Mouse (Mus musculus): Measurements from ENCODE around the gene Stx8. TPM values are rescaled to one million over a fixed set of nuclear protein-coding genes. Genes with fewer than 3 reads are reported as not detected.

The Stx8 gene
- polyA plus RNA-seq, 1 experiment from 2014 or later: 69.7 TPM

- Histone ChIP-seq H3K9me3 (replicated peaks; ENCODE audit: control insufficient read depth, low read length) (no peaks in the 10 kb centered on the region), H3K27ac (ENCODE audit: low read length) (no peak overlapping the region), H3K4me1 (ENCODE audit: control insufficient read depth, insufficient read depth, low read length) (no peaks in the 10 kb centered on the region), H3K4me3 (replicated peaks; ENCODE audit: low read length) (no peak overlapping the region), H3K9ac (ENCODE audit: low read length) (no peak overlapping the region), H3K36me3 (ENCODE audit: control insufficient read depth, insufficient read depth, low read length) (no peaks in the 10 kb centered on the region), H3K4me2 (ENCODE audit: low read depth, low read length) (no peak overlapping the region), H3K27me3 (ENCODE audit: control insufficient read depth, insufficient read depth, low read length) (no peaks in the 10 kb centered on the region)
- ATAC-seq (ENCODE audit: insufficient read depth, low FRiP score): no peak
- 45% methylated on average over 6 of the region's 6 CpGs for WGBS
Measured at GRCm38 (mm10) chr11:68121260-68121659, 155.3 kb downstream of the Stx8 start.

GRCm38 (mm10) chr11:68121660-68122059, 155.7 kb downstream of the Stx8 start:
- WGBS: 65% methylated on average over 6 of the region's 6 CpGs
- Histone ChIP-seq H3K27ac (ENCODE audit: low read length) (no peak overlapping the region), H3K9me3 (replicated peaks; ENCODE audit: control insufficient read depth, low read length) (no peaks in the 10 kb centered on the region), H3K27me3 (ENCODE audit: control insufficient read depth, insufficient read depth, low read length) (no peaks in the 10 kb centered on the region), H3K4me1 (ENCODE audit: control insufficient read depth, insufficient read depth, low read length) (no peaks in the 10 kb centered on the region), H3K9ac (ENCODE audit: low read length) (no peak overlapping the region), H3K4me3 (replicated peaks; ENCODE audit: low read length) (no peak overlapping the region), H3K4me2 (ENCODE audit: low read depth, low read length) (no peak overlapping the region), H3K36me3 (ENCODE audit: control insufficient read depth, insufficient read depth, low read length) (no peaks in the 10 kb centered on the region)
- no peak for ATAC-seq (ENCODE audit: insufficient read depth, low FRiP score)

GRCm38 (mm10) chr11:68126071-68126470, 160.1 kb downstream of the Stx8 start:
- no peaks in the 10 kb centered on the region for H3K9me3 ChIP-seq (replicated peaks; ENCODE audit: control insufficient read depth, low read length)
- H3K4me1 ChIP-seq (ENCODE audit: control insufficient read depth, insufficient read depth, low read length): no peaks in the 10 kb centered on the region
- 77% methylated on average over 9 of the region's 9 CpGs for WGBS
- no peaks in the 10 kb centered on the region for H3K27me3 ChIP-seq (ENCODE audit: control insufficient read depth, insufficient read depth, low read length)
- no peaks in the 10 kb centered on the region for H3K36me3 ChIP-seq (ENCODE audit: control insufficient read depth, insufficient read depth, low read length)
- H3K4me2 ChIP-seq (ENCODE audit: low read depth, low read length): no peak overlapping the region
- no peak for ATAC-seq (ENCODE audit: insufficient read depth, low FRiP score)
- H3K9ac ChIP-seq (ENCODE audit: low read length): 0 out of 2 replicates have a peak overlapping the region, but pooled peaks have one; percentile 21
- no peak overlapping the region for H3K4me3 ChIP-seq (replicated peaks; ENCODE audit: low read length)
- no peak overlapping the region for H3K27ac ChIP-seq (ENCODE audit: low read length)

DNA sequence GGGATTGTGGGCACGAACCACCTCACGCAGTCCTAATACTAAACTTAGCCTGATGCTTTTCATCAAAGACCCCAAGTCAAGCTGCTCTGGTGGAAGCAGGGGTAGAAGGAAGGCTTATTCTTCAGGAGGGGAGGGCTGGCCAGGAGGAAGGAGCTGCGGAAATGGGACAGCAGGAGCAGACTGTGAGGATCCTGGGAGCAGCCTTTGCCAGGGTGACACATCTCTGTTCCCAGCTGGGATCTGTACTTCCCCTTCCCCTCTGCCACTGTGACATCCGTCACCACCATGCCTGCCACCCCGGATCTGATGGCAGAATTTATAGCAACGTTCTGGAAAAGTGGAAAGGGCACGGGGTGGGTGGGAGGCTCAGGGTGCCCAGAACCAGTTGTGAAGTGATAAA, 168.5 kb downstream of the Stx8 start:
- no peak for ATAC-seq (ENCODE audit: insufficient read depth, low FRiP score)
- 61% methylated on average over 7 of the region's 7 CpGs for WGBS

DNA sequence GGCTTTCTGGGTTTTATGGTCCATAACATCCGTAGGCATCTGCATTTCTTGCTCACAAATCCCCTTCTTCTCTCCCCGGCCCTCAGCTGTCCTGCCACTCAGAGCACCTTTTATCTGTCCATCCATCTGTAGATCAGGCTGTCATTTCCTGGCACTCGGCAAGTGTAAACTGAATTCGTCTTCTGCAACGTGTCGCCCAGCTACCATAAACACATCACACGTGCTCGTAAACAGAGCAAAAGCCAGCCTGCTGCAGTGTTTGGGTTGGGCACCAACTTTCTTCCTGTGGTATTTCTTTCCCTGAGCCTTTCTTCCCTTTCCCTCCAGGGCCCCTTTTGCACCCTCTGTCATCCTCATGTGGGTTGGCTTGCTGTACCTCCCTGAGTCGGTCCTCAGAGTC, 169.4 kb downstream of the Stx8 start:
- ATAC-seq (ENCODE audit: insufficient read depth, low FRiP score): no peak

More for the DNA sequence above, 168.5 kb downstream of the Stx8 start:
- Histone ChIP-seq H3K27ac (ENCODE audit: low read length) (no peak overlapping the region), H3K4me1 (ENCODE audit: control insufficient read depth, insufficient read depth, low read length) (peaks cover 11% of the 10 kb centered on the region), H3K4me3 (replicated peaks; ENCODE audit: low read length) (no peak overlapping the region), H3K9me3 (replicated peaks; ENCODE audit: control insufficient read depth, low read length) (no peaks in the 10 kb centered on the region), H3K9ac (ENCODE audit: low read length) (no peak overlapping the region), H3K4me2 (ENCODE audit: low read depth, low read length) (no peak overlapping the region), H3K27me3 (ENCODE audit: control insufficient read depth, insufficient read depth, low read length) (no peaks in the 10 kb centered on the region), H3K36me3 (ENCODE audit: control insufficient read depth, insufficient read depth, low read length) (no peaks in the 10 kb centered on the region)

GRCm38 (mm10) chr11:68136687-68137086, 170.7 kb downstream of the Stx8 start:
- no peak overlapping the region for H3K4me3 ChIP-seq (replicated peaks; ENCODE audit: low read length)
- WGBS: 57% methylated on average over 8 of the region's 8 CpGs
- peaks cover 11% of the 10 kb centered on the region for H3K4me1 ChIP-seq (ENCODE audit: control insufficient read depth, insufficient read depth, low read length)
- no peak; the same call in 1 of the 2 replicates for ATAC-seq (ENCODE audit: insufficient read depth, low FRiP score)
- no peaks in the 10 kb centered on the region for H3K36me3 ChIP-seq (ENCODE audit: control insufficient read depth, insufficient read depth, low read length)
- H3K9me3 ChIP-seq (replicated peaks; ENCODE audit: control insufficient read depth, low read length): no peaks in the 10 kb centered on the region
- H3K4me2 ChIP-seq (ENCODE audit: low read depth, low read length): no peak overlapping the region
- H3K27ac ChIP-seq (ENCODE audit: low read length): no peak overlapping the region
- H3K9ac ChIP-seq (ENCODE audit: low read length): no peak overlapping the region
- no peaks in the 10 kb centered on the region for H3K27me3 ChIP-seq (ENCODE audit: control insufficient read depth, insufficient read depth, low read length)

More for the DNA sequence above, 169.4 kb downstream of the Stx8 start:
- H3K27me3 ChIP-seq (ENCODE audit: control insufficient read depth, insufficient read depth, low read length): no peaks in the 10 kb centered on the region
- H3K4me1 ChIP-seq (ENCODE audit: control insufficient read depth, insufficient read depth, low read length): peaks cover 11% of the 10 kb centered on the region
- no peak overlapping the region for H3K9ac ChIP-seq (ENCODE audit: low read length)
- WGBS: 29% methylated on average over 9 of the region's 9 CpGs
- H3K4me2 ChIP-seq (ENCODE audit: low read depth, low read length): no peak overlapping the region
- H3K9me3 ChIP-seq (replicated peaks; ENCODE audit: control insufficient read depth, low read length): no peaks in the 10 kb centered on the region
- no peaks in the 10 kb centered on the region for H3K36me3 ChIP-seq (ENCODE audit: control insufficient read depth, insufficient read depth, low read length)
- no peak overlapping the region for H3K4me3 ChIP-seq (replicated peaks; ENCODE audit: low read length)
- no peak overlapping the region for H3K27ac ChIP-seq (ENCODE audit: low read length)

GRCm38 (mm10) chr11:68142296-68142695, 176.3 kb downstream of the Stx8 start:
- no peak for ATAC-seq (ENCODE audit: insufficient read depth, low FRiP score)
- H3K4me3 ChIP-seq (replicated peaks; ENCODE audit: low read length): no peak overlapping the region
- 38% methylated on average over 8 of the region's 8 CpGs for WGBS

GRCm38 (mm10) chr11:68144235-68145065, 178.5 kb downstream of the Stx8 start:
- Histone ChIP-seq H3K4me3 (replicated peaks; ENCODE audit: low read length) (no peak overlapping the region), H3K27me3 (ENCODE audit: control insufficient read depth, insufficient read depth, low read length) (no peaks in the 10 kb centered on the region), H3K27ac (ENCODE audit: low read length) (peak overlapping the region; percentile 70), H3K9ac (ENCODE audit: low read length) (0 out of 2 replicates have a peak overlapping the region, but pooled peaks have one; percentile 33), H3K9me3 (replicated peaks; ENCODE audit: control insufficient read depth, low read length) (no peaks in the 10 kb centered on the region), H3K4me1 (ENCODE audit: control insufficient read depth, insufficient read depth, low read length) (peaks cover 25% of the 10 kb centered on the region), H3K4me2 (ENCODE audit: low read depth, low read length) (no peak overlapping the region), H3K36me3 (ENCODE audit: control insufficient read depth, insufficient read depth, low read length) (no peaks in the 10 kb centered on the region)
- ATAC-seq (ENCODE audit: insufficient read depth, low FRiP score): no peak
- WGBS: 43% methylated on average over 13 of the region's 13 CpGs

More at GRCm38 (mm10) chr11:68142296-68142695, 176.3 kb downstream of the Stx8 start:
- H3K27ac ChIP-seq (ENCODE audit: low read length): no peak overlapping the region
- H3K9me3 ChIP-seq (replicated peaks; ENCODE audit: control insufficient read depth, low read length): no peaks in the 10 kb centered on the region
- peaks cover 25% of the 10 kb centered on the region for H3K4me1 ChIP-seq (ENCODE audit: control insufficient read depth, insufficient read depth, low read length)
- no peaks in the 10 kb centered on the region for H3K36me3 ChIP-seq (ENCODE audit: control insufficient read depth, insufficient read depth, low read length)
- H3K27me3 ChIP-seq (ENCODE audit: control insufficient read depth, insufficient read depth, low read length): no peaks in the 10 kb centered on the region
- no peak overlapping the region for H3K4me2 ChIP-seq (ENCODE audit: low read depth, low read length)
- H3K9ac ChIP-seq (ENCODE audit: low read length): no peak overlapping the region

DNA sequence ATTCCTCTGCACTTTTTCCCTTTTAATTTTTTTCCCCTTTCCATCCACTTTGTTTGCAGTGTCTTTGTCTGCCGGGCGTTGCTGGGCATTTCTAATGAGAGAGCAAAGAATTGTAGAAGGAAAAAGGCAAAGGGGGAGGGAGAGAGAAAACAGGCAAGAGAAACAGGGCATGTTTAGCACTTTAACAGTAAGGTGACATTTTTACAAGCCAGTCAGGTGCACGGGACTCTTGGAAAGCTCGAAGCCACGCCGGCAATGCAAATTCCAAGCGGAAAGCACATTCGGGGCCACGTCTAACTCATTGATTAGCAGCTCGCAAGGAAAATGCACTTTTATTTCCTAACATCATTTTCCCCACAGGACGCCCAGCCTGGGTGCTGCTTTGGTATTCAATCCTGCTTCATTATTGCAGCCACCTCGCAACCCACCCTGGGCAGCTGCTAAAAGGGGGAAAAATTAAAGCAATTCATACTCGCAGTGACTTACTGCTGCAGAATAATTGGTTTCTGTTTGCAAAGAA, 179.1 kb downstream of the Stx8 start:
- Histone ChIP-seq H3K4me3 (replicated peaks; ENCODE audit: low read length) (no peak overlapping the region), H3K27me3 (ENCODE audit: control insufficient read depth, insufficient read depth, low read length) (no peaks in the 10 kb centered on the region), H3K9me3 (replicated peaks; ENCODE audit: control insufficient read depth, low read length) (no peaks in the 10 kb centered on the region), H3K4me2 (ENCODE audit: low read depth, low read length) (no peak overlapping the region), H3K27ac (ENCODE audit: low read length) (peak overlapping the region; percentile 70), H3K4me1 (ENCODE audit: control insufficient read depth, insufficient read depth, low read length) (peaks cover 25% of the 10 kb centered on the region), H3K36me3 (ENCODE audit: control insufficient read depth, insufficient read depth, low read length) (no peaks in the 10 kb centered on the region), H3K9ac (ENCODE audit: low read length) (peak overlapping the region; percentile 37; the same call in 1 of the 2 replicates)
- no peak for ATAC-seq (ENCODE audit: insufficient read depth, low FRiP score)
- 38% methylated on average over 13 of the region's 13 CpGs for WGBS

Data from stomach, embryonic 16.5 days (tissue).